Mouse (Mus musculus) megakaryocyte, embryonic 14.5 days (primary cell): ENCODE measurements at regions not wholly inside any gene's neighbourhood (a gene's known extent, or its start where the extent isn't known, plus 50 kb on each side); places are given as distances from the start of the nearest gene placed in this dataset.

Experiments used
- FLI1 ChIP-seq: IDR thresholded peaks from 2 replicates; pipeline ENCODE4 v1.6.1; 2012; ENCODE audit warnings: low read length, inconsistent platforms, mixed read lengths
- GATA1 ChIP-seq: IDR thresholded peaks from 3 replicates; pipeline ENCODE4 v1.6.1; 2012; ENCODE audit warnings: mixed read lengths, low read length, inconsistent platforms, borderline replicate concordance

GRCm38 (mm10) chr9:41815921-41816320 is 308.2 kb downstream of the Sorl1 start:
- no peak for TF ChIP-seq GATA1
- no peak for TF ChIP-seq FLI1
